Mouse (Mus musculus) adrenal gland, adult 2 months (tissue): ENCODE data around the gene Cat. TPM values are rescaled to one million over a fixed set of nuclear protein-coding genes. Genes with fewer than 3 reads are reported as not detected.
A peak's percentile ranks its signal among the peaks of the same experiment; 100 is the strongest.

Source experiments
- DNase-seq: peaks from one replicate; pipeline ENCODE4 v3.0.0; 2021
- long read RNA-seq: library from polyadenylated mRNA; stranded (forward); transcript quantifications from one replicate; pipeline ENCODE4 v2.0.0, GENCODE M21; 2021
- polyA plus RNA-seq: library from polyadenylated mRNA; depleted of rRNA; stranded (reverse); fragments of >200 nt; gene quantifications from 2 replicates; pipeline ENCODE4 v1.2.3, GENCODE M21; 2012; rRNA removed
- total RNA-seq, 2 experiments: library from RNA; stranded (reverse); gene quantifications; 2 replicates each; pipeline ENCODE4 v1.2.3; 2021

The Cat gene
- 100 to 1,000 TPM; 481 to 548 TPM for total RNA-seq
- polyA plus RNA-seq = 144 and 174 TPM in 2 replicates
- long read RNA-seq, transcript Cat-201 (13 exons, 2,613 nt) = major isoform, 402 of 434 reads
- long read RNA-seq, partial matches to known transcripts = 23 of 434 reads
- long read RNA-seq, other reads (novel, unspliced or antisense) = 9 of 434 reads

DNA sequence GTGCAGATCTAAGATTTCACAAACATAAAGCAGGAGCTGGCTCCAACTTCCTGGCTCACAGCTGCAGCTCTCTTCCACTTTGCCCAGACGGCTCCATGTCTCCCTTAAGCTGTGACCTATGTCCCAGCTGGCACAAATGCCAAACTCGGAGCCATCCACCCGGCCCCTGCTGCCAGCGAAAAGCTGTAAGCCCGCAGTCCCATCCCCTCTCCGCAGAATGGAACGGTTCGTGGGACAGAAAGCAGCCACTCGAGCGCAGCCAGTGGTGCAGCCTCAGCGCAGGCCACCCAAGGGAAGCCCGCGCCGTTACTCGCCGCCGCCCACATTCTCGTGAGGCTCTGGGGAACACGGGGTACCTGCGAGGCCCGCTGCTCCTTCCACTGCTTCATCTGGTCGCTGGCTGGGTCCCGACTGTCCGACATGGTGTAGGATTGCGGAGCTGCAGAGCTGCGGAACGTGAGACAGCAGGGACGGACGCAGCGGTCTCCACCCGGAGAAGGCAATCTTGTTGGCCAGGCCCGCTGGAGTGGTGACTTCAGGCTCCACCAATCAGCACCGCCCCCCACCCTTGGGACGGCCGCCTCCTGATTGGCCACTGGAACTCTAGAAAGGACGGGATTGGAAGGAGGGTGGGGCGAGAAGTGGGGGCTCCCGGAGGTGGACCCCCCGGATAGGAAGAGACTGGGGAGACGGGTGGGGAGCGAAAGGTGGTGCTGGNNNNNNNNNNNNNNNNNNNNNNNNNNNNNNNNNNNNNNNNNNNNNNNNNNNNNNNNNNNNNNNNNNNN, at the start of gene Cat:
TSS of gene Cat (minus strand) at position 544 of the 785 bp plus-strand sequence.
- DNase-seq = peak; percentile 98

GRCm38 (mm10) chr2:103525596-103525995, 40.6 kb upstream of the Cat start:
- no peak for DNase-seq

DNA sequence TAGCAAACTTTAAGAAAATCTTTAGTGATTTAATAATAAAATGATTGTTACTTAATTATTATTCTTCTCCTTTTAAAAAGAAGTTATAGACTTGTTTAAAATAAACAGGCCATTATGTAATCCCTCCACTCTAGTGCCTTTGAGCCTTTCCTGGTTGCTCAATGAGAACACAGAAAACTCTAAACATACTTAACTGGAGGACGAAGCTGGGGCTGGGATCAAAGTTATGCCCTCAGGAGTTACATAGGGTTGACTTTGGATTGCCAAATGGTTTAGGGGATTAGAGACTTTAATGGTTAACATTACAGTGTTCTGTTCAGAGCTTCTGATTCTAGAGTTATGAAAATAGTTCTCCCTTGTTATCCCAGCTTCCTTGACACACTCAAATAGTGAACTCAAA, 31.5 kb upstream of the Cat start:
- no peak for DNase-seq

GRCm38 (mm10) chr2:103515513-103516180, 30.7 kb upstream of the Cat start:
- no peak for DNase-seq

DNA sequence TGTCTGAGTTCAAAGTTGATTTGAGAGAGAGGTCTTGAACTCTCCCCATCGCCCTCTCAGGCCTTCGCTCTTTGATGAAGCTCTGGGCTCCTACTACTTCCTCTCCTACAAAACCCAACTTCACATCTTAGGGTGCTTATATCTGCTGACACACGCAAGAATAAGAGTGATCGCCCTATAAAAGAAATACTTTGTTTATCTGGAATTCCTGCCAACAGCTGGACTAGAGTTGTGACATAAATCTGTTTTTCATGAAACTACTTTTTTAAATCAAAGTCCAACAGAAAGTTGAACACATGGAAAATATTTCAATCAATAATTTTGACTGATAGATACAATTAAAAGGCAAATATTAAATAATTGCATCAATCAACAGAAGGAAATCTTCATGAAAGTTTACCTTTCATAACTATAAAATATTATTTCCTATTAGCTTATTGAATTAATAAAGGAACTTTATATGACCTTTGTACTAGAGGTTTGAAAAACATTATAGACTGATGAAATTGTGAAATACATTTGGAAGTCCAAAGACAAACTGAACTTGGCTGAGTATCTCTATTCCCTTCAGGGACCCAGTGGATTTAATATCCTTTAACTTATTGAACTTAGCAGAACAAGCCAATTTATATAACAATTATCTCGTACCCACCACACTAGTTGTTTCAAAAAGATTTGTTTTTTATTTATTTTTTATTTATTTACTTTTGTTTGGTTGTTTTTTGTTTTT, 27.3 kb upstream of the Cat start:
- DNase-seq = no peak

- DNase-seq = no peak
Observed at GRCm38 (mm10) chr2:103511631-103512030, 26.7 kb upstream of the Cat start.

- DNase-seq = no peak
Observed at GRCm38 (mm10) chr2:103511042-103511441, 26.1 kb upstream of the Cat start.

- no peak for DNase-seq
Observed at GRCm38 (mm10) chr2:103507651-103508050, 22.7 kb upstream of the Cat start.

DNA sequence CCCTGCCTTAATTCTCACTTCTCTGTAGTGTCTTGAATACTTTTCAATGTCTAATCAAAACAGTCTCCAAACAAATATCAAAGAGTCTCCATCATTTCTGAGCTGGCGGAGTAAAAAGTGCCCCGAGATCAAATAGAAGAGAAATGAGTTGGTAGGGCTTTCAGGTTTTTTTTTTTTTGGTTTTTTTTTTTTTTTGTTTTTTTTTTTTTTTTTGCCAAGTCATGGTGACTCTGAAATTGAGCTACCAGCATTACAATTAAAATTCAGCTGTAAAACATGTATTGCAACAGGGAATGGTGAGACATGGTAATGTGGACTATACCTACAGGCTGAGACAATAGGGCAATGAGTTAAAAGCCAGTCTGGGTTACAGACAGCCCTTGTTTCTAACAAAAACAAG, 21.0 kb upstream of the Cat start:
- no peak for DNase-seq

DNA sequence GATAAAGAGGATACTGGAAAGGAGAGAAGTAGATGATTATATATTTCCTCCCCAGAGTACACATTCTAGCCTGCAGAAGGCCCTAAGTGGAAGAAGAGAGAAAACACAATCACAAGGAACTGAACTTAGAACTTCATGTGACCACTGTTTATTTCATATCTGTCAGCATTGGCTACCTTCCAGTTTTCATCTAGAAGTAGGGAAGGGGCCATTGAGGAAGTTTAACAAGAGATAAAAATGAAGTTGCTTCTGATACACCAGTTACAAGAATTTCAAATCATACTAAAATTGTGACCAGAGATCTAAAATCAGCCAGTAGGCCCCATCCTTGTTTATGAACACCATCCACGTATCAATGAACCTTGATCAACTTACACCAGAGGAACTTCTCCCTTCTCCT, 19.5 kb upstream of the Cat start:
- no peak for DNase-seq

DNA sequence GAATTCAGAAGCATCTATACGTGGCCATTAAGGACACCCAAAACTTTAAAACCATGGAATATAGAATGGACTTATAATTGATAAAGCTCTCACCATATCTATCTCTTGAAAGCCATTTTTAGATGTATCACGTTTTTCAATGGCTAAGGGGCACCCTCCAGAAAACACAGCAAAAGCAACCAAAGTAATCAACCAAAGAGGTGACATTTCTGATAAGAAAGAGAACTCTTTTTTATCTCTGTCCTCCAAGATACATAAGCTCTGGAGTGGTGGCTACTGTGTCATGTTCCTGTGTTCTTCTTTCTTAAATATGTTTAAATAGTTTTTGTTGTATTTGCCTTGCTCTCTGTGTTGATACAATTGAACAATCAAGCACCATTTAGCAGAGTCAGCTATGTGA, 15.8 kb upstream of the Cat start:
- no peak for DNase-seq

DNA sequence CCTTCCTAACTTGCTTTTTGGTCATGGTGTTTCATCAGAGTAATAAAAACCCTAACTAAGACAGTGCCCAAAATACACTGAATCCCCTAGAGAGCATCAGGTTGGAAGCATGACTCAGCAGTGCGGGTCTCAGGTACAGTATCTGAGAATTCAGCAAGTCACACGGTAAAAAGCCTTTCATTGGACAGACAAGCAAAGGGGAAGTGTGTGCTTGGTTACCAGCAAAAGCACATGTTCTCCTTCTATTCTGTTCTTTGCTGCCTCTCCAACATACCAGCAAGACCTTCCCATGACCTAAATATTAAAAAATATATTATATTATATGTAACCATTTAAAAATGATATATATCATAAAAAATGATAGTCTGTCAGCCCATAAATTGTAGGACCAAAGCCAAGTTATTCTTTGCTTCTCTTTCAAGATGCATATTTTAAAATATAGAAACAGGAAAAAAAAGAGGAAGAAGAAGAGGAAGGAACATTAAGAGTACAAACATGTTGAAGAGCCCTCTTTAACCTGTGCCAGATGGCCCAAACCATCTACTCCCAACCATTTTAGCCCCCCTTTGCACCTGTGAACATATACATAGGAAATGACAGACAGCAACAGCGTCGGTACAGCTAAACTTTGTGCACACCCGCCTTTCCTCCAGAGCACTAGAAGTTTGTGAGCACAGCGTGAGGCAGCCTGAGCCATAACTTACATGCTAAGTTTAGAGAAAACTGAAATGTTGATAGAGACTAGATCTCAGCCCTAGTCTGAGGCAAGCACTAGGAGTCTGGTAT, 10.9 kb upstream of the Cat start:
- DNase-seq = no peak

- no peak for DNase-seq
Observed at GRCm38 (mm10) chr2:103493827-103494226, 8.9 kb upstream of the Cat start.

GRCm38 (mm10) chr2:103492526-103492925, 7.6 kb upstream of the Cat start:
- DNase-seq = no peak

DNA sequence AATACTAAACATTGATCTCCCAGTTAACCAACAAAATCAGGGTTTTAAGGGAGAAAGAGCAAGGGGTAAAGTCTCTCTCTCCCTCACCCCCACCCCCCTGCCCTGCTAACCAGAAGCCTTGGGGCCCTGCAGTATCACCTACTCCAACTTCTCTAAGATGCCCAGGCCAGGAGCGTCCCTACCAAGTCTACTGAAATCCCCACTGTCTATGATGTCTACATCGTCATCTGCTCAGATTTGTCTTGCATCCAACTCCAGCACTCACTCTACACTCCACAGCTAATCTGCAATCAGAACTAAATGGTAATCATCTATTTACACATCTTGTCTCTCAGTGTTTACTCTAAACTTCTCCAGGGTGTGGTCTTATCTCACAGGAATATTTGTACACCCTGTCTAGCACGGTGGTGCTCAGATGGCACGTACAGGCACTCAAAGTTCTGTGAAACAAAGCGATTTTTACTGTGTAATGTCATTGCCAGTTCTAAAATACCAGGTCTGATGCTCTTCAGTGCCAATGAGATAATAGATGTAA, 907 bp downstream of the Cat start:
- no peak for DNase-seq

DNA sequence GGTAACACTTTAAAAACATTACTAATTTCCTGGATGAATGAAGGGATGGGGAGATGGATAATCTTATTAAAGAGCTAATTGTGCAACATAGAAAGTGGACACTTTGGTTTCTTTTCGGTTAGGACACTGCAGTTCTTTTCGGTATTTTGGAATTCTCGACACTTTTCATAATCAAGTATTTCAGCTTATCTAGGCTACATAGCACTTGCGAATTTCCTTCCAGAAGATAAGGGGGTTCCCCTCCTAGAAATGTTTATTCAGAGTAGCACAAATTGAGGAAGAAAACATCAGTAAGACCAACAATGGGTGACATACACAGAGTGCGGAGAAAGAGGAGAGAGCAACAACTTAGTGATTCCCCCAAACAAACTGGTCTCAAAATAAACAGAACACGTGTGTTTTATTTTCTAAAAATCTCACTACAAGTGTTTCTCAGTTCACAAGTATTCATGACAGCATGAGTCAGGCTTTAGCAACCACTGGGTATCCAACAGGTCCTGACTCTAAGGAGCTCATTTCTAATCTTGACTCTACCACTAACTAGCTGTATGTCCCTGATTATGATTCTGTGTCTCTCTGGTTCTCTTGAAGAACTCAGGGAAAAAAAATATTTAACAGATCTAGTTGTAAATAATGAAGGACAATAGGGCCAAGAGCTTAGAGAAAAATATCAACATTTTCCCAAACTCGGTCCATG, 1.5 kb downstream of the Cat start:
- no peak for DNase-seq

DNA sequence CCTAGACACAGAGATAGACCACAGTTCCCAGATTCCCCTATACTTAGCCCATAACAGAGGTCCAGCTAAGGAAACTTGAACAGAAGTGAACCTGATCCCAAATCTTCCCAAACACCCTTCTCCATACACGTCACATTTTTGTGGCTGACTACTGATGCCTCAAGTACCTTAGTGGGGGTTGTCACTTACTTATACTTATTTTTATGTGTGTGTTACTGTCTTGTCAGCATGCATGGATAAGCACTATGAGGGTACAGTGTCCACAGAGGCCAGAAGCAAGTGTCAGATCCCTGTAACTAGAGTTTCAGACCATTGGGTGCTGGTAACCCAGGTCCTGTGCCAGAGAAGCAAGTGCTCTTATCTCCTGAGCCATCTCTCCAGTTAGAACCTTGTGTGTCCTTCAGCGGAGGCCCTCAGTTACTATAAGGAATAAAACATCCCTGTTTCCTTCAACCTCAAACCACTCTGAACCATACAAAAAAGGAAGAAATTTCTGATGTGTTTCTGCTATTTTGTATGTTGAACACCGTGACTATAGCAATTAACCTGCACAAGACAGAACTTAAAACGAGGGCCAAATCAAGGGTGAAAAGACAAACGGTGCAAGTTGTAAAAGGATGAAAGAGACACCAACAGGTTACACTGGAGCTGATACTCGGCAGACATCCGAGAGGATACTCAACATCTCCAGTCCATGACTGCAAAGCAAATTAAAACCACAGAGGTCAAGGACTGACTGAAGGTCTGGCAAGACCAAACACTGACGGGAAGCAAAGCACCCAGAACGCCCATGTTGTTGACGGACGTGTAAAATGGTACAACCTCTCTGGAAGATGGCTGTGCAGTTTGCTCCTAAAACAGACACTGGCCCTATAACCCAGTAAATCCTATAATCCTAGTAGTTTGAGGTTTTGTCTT, 3.4 kb downstream of the Cat start:
- DNase-seq = no peak

DNA sequence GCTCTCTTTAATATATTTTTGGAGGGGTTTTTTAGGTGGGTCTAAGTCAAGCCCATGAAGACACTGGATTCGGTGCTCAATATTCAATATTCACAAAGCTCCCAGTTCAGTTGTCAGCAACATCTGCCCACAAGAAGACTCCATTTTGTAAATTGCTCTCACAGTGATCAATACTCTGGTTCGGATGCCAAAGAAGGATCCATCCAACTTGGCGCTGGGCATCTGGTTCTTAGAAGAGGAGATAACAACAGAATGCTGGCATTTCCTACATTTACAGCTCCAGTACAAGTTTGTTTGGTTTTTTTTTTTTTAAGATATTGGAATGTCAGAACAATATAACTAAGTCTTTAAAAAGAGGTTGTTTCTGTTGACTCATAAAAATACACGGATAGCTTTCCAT, 4.1 kb downstream of the Cat start:
- DNase-seq = no peak

DNA sequence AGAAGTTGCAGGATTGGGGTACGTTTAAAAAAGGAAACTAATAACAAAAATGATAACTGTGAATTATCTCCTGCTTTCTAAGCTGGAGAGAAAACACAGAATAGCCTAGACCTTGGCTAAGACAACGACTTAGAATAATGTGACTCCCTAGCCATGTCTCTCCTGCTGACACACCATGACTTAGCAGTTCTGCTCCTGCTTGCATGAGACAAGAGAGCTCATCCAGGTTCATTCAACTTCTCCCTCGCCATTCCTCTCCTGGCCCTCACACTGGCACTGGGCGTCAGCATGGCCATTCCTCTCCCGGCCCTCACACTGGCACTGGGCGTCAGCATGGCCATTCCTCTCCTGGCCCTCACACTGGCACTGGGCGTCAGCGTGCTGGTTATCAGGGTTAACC, 4.7 kb downstream of the Cat start:
- peak; percentile 54 for DNase-seq

GRCm38 (mm10) chr2:103478326-103478725, 6.6 kb downstream of the Cat start:
- DNase-seq = no peak
